Mouse (Mus musculus) left cerebral cortex, postnatal 10 days (tissue): ENCODE results near the gene Gria3. TPM values are rescaled to one million over a fixed set of nuclear protein-coding genes. Genes with fewer than 3 reads are reported as not detected.

ENCODE experiments used
- DNase-seq, 2 experiments: peaks; one replicate each; pipeline ENCODE4 v3.0.0; 2021 to 2022; ENCODE audit warnings: low spot score in 2 of 2, mixed read lengths in 1 of 2; ENCODE audit errors: extremely low spot score in 1 of 2
- intact Hi-C: fragments of 180-260 bp; cut with DNase I; formaldehyde crosslinking; loops from one replicate; pipeline ENCODE4 v1.15.1; 2025
- total RNA-seq, 2 experiments: library from RNA; stranded (reverse); gene quantifications; 2 replicates each; pipeline ENCODE4 v1.2.3; 2021

Gria3 gene
- total RNA-seq: 100 to 1,000 TPM; 128 to 134 TPM

- DNase-seq: peak; percentile 13 to 31
- intact Hi-C loops: no loop called here
Measured at GRCm38 (mm10) chrX:41400058-41400904, at the start of gene Gria3. Gene Gria3 (plus strand): TSS chrX:41400854.

DNA sequence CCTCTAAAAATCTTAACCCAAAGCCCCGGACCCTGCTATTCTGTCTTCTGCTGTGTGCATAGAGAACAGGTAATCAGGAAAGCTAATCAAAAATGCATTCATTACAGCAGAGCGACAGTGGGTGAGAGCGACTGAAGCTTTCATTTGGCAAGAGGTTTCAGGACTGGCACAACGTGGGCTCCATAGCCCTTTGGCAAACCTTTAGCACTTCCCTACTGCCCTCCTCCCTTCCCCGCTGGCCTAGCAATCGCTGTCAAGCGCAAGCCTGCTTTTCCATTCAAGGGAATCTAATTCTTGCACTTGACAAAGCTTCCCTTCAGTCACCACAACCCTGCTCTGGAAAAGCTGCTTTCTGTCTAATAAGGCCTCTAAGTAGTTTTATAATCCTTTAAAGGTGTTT is 13.6 kb upstream of the Gria3 start:
- DNase-seq: no peak
- intact Hi-C loops: no loop called here

DNA sequence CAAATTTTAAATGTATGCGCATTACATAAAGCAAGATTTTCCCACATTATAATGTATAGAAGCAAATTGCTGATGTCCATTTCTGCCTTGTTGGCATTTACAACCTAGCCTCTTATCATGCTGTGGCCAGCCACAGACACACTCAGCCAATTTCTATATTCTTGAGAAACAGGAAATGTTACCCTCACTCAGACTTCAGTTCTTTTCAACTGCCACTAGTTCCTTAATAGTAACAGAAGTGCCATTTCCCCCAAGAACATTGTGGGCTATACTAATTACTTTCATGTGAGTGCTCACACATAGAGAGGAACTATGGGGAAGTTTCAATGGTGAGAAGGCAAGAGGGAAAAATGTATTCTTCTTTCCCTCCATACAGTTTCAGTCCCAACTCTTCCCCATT is 11.6 kb upstream of the Gria3 start:
- intact Hi-C loops: no loop called here

GRCm38 (mm10) chrX:41398482-41398881 is 2.2 kb upstream of the Gria3 start:
- intact Hi-C loops: no loop called here
- no peak for DNase-seq

More for the DNA sequence above, 11.6 kb upstream of the Gria3 start:
- DNase-seq: no peak

- intact Hi-C loops: no loop called here
- DNase-seq: peak in 1 of 2 experiments; percentile 33
Measured at GRCm38 (mm10) chrX:41401186-41401585, 532 bp downstream of the Gria3 start.

DNA sequence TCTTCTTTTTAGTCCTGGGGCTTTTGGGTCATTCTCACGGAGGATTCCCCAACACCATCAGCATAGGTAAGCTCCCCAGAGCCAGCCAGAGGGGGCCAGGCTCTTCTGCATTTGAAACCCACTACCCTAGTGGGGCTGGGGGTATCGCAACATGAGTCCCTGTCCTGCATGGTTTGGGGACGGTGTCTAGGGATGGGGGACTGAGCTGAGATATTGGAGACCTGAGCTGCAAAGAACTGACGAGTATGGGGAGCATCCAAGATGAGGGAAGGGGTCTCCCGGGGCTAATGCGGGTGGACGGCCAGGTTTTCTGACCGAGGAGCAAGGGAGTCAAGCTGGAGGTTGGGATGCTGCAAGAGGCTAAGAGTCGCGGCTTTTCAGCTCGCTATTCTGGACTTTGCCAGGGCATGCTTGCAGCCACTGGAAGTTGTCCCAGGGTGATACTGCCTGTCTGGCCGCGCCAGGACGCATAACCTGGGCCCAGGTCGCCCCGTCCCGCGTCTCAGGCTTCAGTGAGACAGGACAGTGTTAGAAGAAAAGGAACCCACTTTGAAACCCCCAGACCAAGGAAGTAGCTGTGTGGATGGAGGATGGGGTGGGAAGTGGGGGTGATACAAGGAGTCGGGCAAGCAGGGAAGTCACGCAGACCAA is 1.1 kb downstream of the Gria3 start:
- intact Hi-C loops: no loop called here
- DNase-seq: peak in 1 of 2 experiments; percentile 19

- intact Hi-C loops: no loop called here
Measured at GRCm38 (mm10) chrX:41402656-41403055, 2.0 kb downstream of the Gria3 start.

GRCm38 (mm10) chrX:41406288-41406687 is 5.6 kb downstream of the Gria3 start:
- intact Hi-C loops: no loop called here

More at GRCm38 (mm10) chrX:41402656-41403055, 2.0 kb downstream of the Gria3 start:
- DNase-seq: no peak

GRCm38 (mm10) chrX:41409791-41410190 is 9.1 kb downstream of the Gria3 start:
- no peak for DNase-seq
- intact Hi-C loops: loop anchor here (10.0 kb wide), 1 partner anchor 125 kb away; no protein-coding TSS in a partner anchor

More at GRCm38 (mm10) chrX:41406288-41406687, 5.6 kb downstream of the Gria3 start:
- DNase-seq: no peak

DNA sequence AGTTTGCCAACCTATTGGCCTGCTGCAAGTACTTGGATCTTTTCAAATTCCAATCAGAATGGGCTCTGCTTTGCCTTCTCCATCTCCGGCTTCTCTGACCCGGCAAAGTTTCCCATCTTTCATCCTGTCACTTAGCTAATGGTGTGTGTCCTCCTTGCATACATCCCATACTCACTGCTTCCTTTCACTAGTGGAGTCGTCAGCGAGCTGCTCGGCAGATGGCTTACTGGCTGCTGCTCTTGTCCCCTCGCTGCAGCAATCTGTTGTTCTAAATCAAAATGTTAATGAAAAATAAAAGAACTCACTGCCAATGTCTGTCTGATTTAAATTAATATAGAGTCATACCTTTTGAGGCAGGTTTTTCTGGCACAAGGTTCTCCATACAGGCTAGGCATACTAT is 25.0 kb downstream of the Gria3 start:
- DNase-seq: no peak
- intact Hi-C loops: no loop called here

GRCm38 (mm10) chrX:41428011-41428410 is 27.4 kb downstream of the Gria3 start:
- intact Hi-C loops: no loop called here
- no peak for DNase-seq

DNA sequence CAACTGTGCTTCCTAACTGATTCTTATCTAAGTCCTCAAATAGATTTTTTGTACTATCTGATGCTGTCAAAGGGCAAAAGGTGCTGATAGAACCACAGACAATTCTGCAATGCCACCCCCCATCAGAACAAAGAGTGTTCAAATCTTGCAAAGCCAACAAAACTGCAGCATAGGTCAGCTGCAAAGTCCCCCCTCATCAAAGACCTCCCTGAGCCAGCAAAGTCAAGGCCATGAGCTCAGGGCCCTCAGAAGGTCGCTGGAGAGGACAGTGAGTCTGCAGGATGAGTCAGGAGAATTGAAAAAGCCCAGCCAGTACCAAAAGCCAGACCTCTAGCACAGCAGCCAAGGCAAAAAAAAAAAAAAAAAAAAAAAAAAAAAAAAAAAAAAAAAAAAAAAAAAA is 34.9 kb downstream of the Gria3 start:
- intact Hi-C loops: no loop called here
- DNase-seq: no peak

DNA sequence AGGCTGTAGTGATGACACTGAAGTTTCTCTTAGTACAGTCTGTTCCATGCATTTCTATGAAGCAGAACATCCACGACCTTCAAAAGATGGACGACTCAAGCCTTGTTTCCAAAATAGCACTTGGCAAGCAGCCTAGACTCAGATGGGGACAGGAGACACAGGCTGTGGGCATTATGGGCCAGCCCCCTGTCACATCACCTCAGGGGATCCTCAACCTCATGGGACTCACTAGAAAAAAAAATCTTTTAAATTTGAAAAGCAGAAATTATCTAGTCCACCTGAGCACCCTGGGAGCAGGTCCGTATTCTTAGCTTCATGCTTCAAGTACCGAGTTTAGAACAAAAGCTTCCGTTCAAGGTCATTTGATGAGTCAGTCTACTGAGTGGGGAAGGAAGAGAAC is 38.2 kb downstream of the Gria3 start:
- intact Hi-C loops: no loop called here
- no peak for DNase-seq

GRCm38 (mm10) chrX:41448876-41449275 is 48.2 kb downstream of the Gria3 start:
- no peak for DNase-seq
- intact Hi-C loops: no loop called here

- intact Hi-C loops: no loop called here
- no peak for DNase-seq
Measured at GRCm38 (mm10) chrX:41477486-41477885, 76.8 kb downstream of the Gria3 start.

GRCm38 (mm10) chrX:41496528-41496927 is 95.9 kb downstream of the Gria3 start:
- intact Hi-C loops: no loop called here
- DNase-seq: no peak

GRCm38 (mm10) chrX:41505371-41505770 is 104.7 kb downstream of the Gria3 start:
- intact Hi-C loops: no loop called here
- DNase-seq: no peak

DNA sequence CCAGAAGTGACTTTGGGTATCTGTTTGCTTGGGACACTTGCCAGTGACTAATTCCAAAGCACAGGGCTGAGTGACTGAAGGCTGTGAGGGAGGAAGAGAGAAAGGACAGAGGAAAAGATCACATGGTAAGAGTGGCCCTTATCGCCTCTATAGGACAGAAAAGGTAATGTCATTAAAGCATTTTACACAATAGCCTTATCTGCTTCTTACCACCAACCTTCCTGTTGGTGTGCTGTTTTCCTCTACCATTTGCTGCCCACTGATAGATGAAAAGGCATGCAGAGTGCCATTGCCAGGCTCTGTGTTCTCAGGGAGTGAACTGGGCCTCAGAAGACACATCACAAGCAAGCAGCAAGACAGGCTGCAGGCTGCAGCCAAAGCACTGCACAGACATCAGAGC is 107.3 kb downstream of the Gria3 start:
- intact Hi-C loops: no loop called here
- DNase-seq: no peak

- intact Hi-C loops: no loop called here
- no peak for DNase-seq
Measured at GRCm38 (mm10) chrX:41514982-41515381, 114.3 kb downstream of the Gria3 start.

DNA sequence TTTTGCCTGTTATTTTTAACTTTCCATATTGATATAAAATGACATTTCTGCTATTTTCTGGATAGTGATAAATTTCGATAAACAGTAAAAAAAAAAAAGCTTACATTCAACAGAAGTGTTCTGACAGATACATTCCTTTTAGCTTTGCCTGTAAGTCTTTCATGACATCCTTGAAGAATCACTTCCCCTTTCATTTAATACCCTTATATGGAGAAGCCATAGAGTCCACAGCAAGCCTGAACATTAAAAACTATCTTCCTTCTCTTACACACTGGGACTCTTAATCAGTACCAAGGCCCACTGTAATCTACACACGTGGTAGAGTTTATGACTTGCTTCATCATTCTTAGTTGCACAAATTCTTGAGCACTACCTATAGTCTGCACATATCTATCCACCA is 131.9 kb downstream of the Gria3 start:
- no peak for DNase-seq
- intact Hi-C loops: loop anchor here (10.0 kb wide), 1 partner anchor 118 kb away; no protein-coding TSS in a partner anchor
